Mouse (Mus musculus) neutrophil, adult 65 days (primary cell): ENCODE results near the gene Hid1. TPM values are rescaled to one million over a fixed set of nuclear protein-coding genes. Genes with fewer than 3 reads are reported as not detected.

ENCODE experiments used
- total RNA-seq: library from RNA; stranded (reverse); gene quantifications from 2 replicates; pipeline ENCODE4 v1.2.4, GENCODE M21; 2023

Gene Hid1
- total RNA-seq, result 0.93 and 0.95 TPM in 2 replicates

GRCm38 (mm10) chr11:115367395-115367944 is at the start of gene Hid1:
Hid1 (minus strand) TSS chr11:115367756.

GRCm38 (mm10) chr11:115403338-115404124 is 36.0 kb upstream of the Hid1 start, which contains the start of gene Mrpl58:
Mrpl58 (plus strand) TSS chr11:115403752.

GRCm38 (mm10) chr11:115381743-115382539 is 14.4 kb upstream of the Hid1 start, which contains the start of gene Cdr2l:
Cdr2l (plus strand) TSS chr11:115381916.

GRCm38 (mm10) chr11:115334531-115334930 is 33.0 kb downstream of the Hid1 start, which contains the start of gene Otop3:
Otop3 (plus strand) TSS chr11:115334731.

GRCm38 (mm10) chr11:115321906-115322693 is 45.5 kb downstream of the Hid1 start, which contains the start of gene Ush1g:
Ush1g (minus strand) TSS chr11:115322041.

GRCm38 (mm10) chr11:115306863-115307262 is 60.7 kb downstream of the Hid1 start, which contains the start of gene Otop2:
Otop2 (plus strand) TSS chr11:115307163.

Other genes with a start within 250 kb of the Hid1 start
- gene Cd300lf, start 233.8 kb downstream of the Hid1 start, total RNA-seq, result 194 and 231 TPM in 2 replicates
- 170 and 194 TPM in 2 replicates for gene Slc9a3r1, start 204.4 kb downstream of the Hid1 start, total RNA-seq
- 40.2 and 61.4 TPM in 2 replicates for gene Tmem104, start 180.3 kb downstream of the Hid1 start, total RNA-seq
- gene Nat9, start 179.9 kb downstream of the Hid1 start, total RNA-seq, result 18.7 and 19.1 TPM in 2 replicates
- not detected in 2 replicates for gene Grin2c, start 100.5 kb downstream of the Hid1 start, total RNA-seq
- 10.2 and 10.4 TPM in 2 replicates for gene Fdxr, start 90.7 kb downstream of the Hid1 start, total RNA-seq
- 2.1 and 2.4 TPM in 2 replicates for gene Fads6, start 70.1 kb downstream of the Hid1 start, total RNA-seq
- not detected in 2 replicates for gene Otop2, start 60.6 kb downstream of the Hid1 start, total RNA-seq
- gene Ush1g, start 45.7 kb downstream of the Hid1 start, total RNA-seq, result not detected in 2 replicates
- not detected in 2 replicates for gene Otop3, start 33.0 kb downstream of the Hid1 start, total RNA-seq
- gene Cdr2l, start 14.2 kb upstream of the Hid1 start, total RNA-seq, result 0.14 TPM in 1 of 2 replicates, not detected in the other
- 23.7 and 42.3 TPM in 2 replicates for gene Mrpl58, start 36.0 kb upstream of the Hid1 start, total RNA-seq
- gene Atp5h, start 52.2 kb upstream of the Hid1 start, total RNA-seq, result 166 and 192 TPM in 2 replicates
- 20.6 and 26.8 TPM in 2 replicates for gene Kctd2, start 52.4 kb upstream of the Hid1 start, total RNA-seq
- gene Trim80, start 72.8 kb upstream of the Hid1 start, total RNA-seq, result not detected in 2 replicates
- not detected in 2 replicates for gene Slc16a5, start 94.7 kb upstream of the Hid1 start, total RNA-seq
- gene Armc7, start 107.9 kb upstream of the Hid1 start, total RNA-seq, result 79.7 and 93.7 TPM in 2 replicates
- gene Nt5c, start 124.1 kb upstream of the Hid1 start, total RNA-seq, result 35.0 and 36.8 TPM in 2 replicates
- gene Jpt1, start 146.6 kb upstream of the Hid1 start, total RNA-seq, result 107 and 122 TPM in 2 replicates
- gene Sumo2, start 168.5 kb upstream of the Hid1 start, total RNA-seq, result 130 and 148 TPM in 2 replicates
- 28.8 and 36.7 TPM in 2 replicates for gene Nup85, start 196.7 kb upstream of the Hid1 start, total RNA-seq
- 10.9 and 12.7 TPM in 2 replicates for gene Mrps7, start 236.2 kb upstream of the Hid1 start, total RNA-seq
- 50.7 and 64.3 TPM in 2 replicates for gene Gga3, start 236.3 kb upstream of the Hid1 start, total RNA-seq
- gene Mif4gd, start 245.2 kb upstream of the Hid1 start, total RNA-seq, result 16.9 and 23.3 TPM in 2 replicates